Mouse (Mus musculus): Measurements from ENCODE around the gene Alg2. TPM values are rescaled to one million over a fixed set of nuclear protein-coding genes. Genes with fewer than 3 reads are reported as not detected.

Alg2 gene
- polyA plus RNA-seq, 1 experiment from 2014 or later: 28.1 TPM

- no peaks in the 10 kb centered on the region for H3K27me3 ChIP-seq (replicated peaks; ENCODE audit: control insufficient read depth, insufficient read depth, low read length)
- H3K36me3 ChIP-seq (ENCODE audit: control insufficient read depth, insufficient read depth): peaks cover 46% of the 10 kb centered on the region
- peak overlapping the region; percentile 83 for H3K4me2 ChIP-seq (replicated peaks; ENCODE audit: low read depth)
- no peaks in the 10 kb centered on the region; the same call in 1 of the 2 replicates for H3K4me1 ChIP-seq (replicated peaks; ENCODE audit: control insufficient read depth, insufficient read depth, low read length)
- no peak for TF ChIP-seq CTCF (IDR thresholded peaks at IDR 0.05; ENCODE audit: low read depth)
- peak overlapping the region; percentile 75 for H3K9ac ChIP-seq (ENCODE audit: low read depth, low read length)
- peak; percentile 9; the same call in 1 of the 2 replicates for ATAC-seq
- peak overlapping the region; percentile 91 for H3K4me3 ChIP-seq (ENCODE audit: low read depth, low read length)
- no peaks in the 10 kb centered on the region for H3K9me3 ChIP-seq (ENCODE audit: control insufficient read depth)
- WGBS: 9% methylated on average over 31 of the region's 31 CpGs
- peak overlapping the region; percentile 91 for H3K27ac ChIP-seq (ENCODE audit: low read depth, low read length)
Observed at GRCm38 (mm10) chr4:47474730-47475643, 854 bp upstream of the Alg2 start.

GRCm38 (mm10) chr4:47473586-47473967, 556 bp downstream of the Alg2 start:
- 2% methylated on average over 9 of the region's 14 CpGs for WGBS
- Histone ChIP-seq H3K9me3 (ENCODE audit: control insufficient read depth) (peaks cover 1% of the 10 kb centered on the region; the same call in 1 of the 2 replicates), H3K4me2 (replicated peaks; ENCODE audit: low read depth) (peak overlapping the region; percentile 83), H3K27me3 (replicated peaks; ENCODE audit: control insufficient read depth, insufficient read depth, low read length) (no peaks in the 10 kb centered on the region), H3K4me1 (replicated peaks; ENCODE audit: control insufficient read depth, insufficient read depth, low read length) (no peaks in the 10 kb centered on the region; the same call in 1 of the 2 replicates), H3K4me3 (ENCODE audit: low read depth, low read length) (peak overlapping the region; percentile 91), H3K27ac (ENCODE audit: low read depth, low read length) (peak overlapping the region; percentile 91), H3K36me3 (ENCODE audit: control insufficient read depth, insufficient read depth) (peaks cover 49% of the 10 kb centered on the region), H3K9ac (ENCODE audit: low read depth, low read length) (peak overlapping the region; percentile 75)
- ATAC-seq: no peak
- peak; percentile 37; the same call in 1 of the 2 replicates for TF ChIP-seq CTCF (IDR thresholded peaks at IDR 0.05; ENCODE audit: low read depth)

GRCm38 (mm10) chr4:47467196-47467595, 6.9 kb downstream of the Alg2 start:
- Histone ChIP-seq H3K4me1 (replicated peaks; ENCODE audit: control insufficient read depth, insufficient read depth, low read length) (no peaks in the 10 kb centered on the region), H3K36me3 (ENCODE audit: control insufficient read depth, insufficient read depth) (peaks cover 49% of the 10 kb centered on the region), H3K9me3 (ENCODE audit: control insufficient read depth) (peaks cover 8% of the 10 kb centered on the region; the same call in 1 of the 2 replicates), H3K4me2 (replicated peaks; ENCODE audit: low read depth) (no peak overlapping the region), H3K27me3 (replicated peaks; ENCODE audit: control insufficient read depth, insufficient read depth, low read length) (no peaks in the 10 kb centered on the region), H3K4me3 (ENCODE audit: low read depth, low read length) (no peak overlapping the region), H3K9ac (ENCODE audit: low read depth, low read length) (no peak overlapping the region), H3K27ac (ENCODE audit: low read depth, low read length) (no peak overlapping the region)
- TF ChIP-seq CTCF (IDR thresholded peaks at IDR 0.05; ENCODE audit: low read depth): no peak
- no peak for ATAC-seq
- WGBS: 79% methylated on average over 2 of the region's 2 CpGs

GRCm38 (mm10) chr4:47449586-47450522, 24.3 kb downstream of the Alg2 start:
- Histone ChIP-seq H3K9me3 (ENCODE audit: control insufficient read depth) (no peaks in the 10 kb centered on the region), H3K27me3 (replicated peaks; ENCODE audit: control insufficient read depth, insufficient read depth, low read length) (no peaks in the 10 kb centered on the region), H3K4me3 (ENCODE audit: low read depth, low read length) (no peak overlapping the region), H3K36me3 (ENCODE audit: control insufficient read depth, insufficient read depth) (no peaks in the 10 kb centered on the region), H3K4me1 (replicated peaks; ENCODE audit: control insufficient read depth, insufficient read depth, low read length) (no peaks in the 10 kb centered on the region), H3K9ac (ENCODE audit: low read depth, low read length) (no peak overlapping the region), H3K27ac (ENCODE audit: low read depth, low read length) (no peak overlapping the region), H3K4me2 (replicated peaks; ENCODE audit: low read depth) (no peak overlapping the region)
- no peak for TF ChIP-seq CTCF (IDR thresholded peaks at IDR 0.05; ENCODE audit: low read depth)
- ATAC-seq: no peak
- WGBS: 35% methylated on average over 18 of the region's 18 CpGs

GRCm38 (mm10) chr4:47449116-47449515, 25.0 kb downstream of the Alg2 start:
- Histone ChIP-seq H3K9ac (ENCODE audit: low read depth, low read length) (no peak overlapping the region), H3K27me3 (replicated peaks; ENCODE audit: control insufficient read depth, insufficient read depth, low read length) (no peaks in the 10 kb centered on the region), H3K27ac (ENCODE audit: low read depth, low read length) (no peak overlapping the region), H3K9me3 (ENCODE audit: control insufficient read depth) (no peaks in the 10 kb centered on the region), H3K36me3 (ENCODE audit: control insufficient read depth, insufficient read depth) (no peaks in the 10 kb centered on the region), H3K4me2 (replicated peaks; ENCODE audit: low read depth) (no peak overlapping the region), H3K4me3 (ENCODE audit: low read depth, low read length) (no peak overlapping the region), H3K4me1 (replicated peaks; ENCODE audit: control insufficient read depth, insufficient read depth, low read length) (no peaks in the 10 kb centered on the region)
- TF ChIP-seq CTCF (IDR thresholded peaks at IDR 0.05; ENCODE audit: low read depth): no peak
- WGBS: 59% methylated on average over 5 of the region's 5 CpGs
- ATAC-seq: no peak

GRCm38 (mm10) chr4:47448526-47448925, 25.6 kb downstream of the Alg2 start:
- no peak for TF ChIP-seq CTCF (IDR thresholded peaks at IDR 0.05; ENCODE audit: low read depth)
- ATAC-seq: no peak
- Histone ChIP-seq H3K27ac (ENCODE audit: low read depth, low read length) (no peak overlapping the region), H3K9ac (ENCODE audit: low read depth, low read length) (no peak overlapping the region), H3K36me3 (ENCODE audit: control insufficient read depth, insufficient read depth) (no peaks in the 10 kb centered on the region), H3K4me2 (replicated peaks; ENCODE audit: low read depth) (no peak overlapping the region), H3K4me3 (ENCODE audit: low read depth, low read length) (no peak overlapping the region), H3K9me3 (ENCODE audit: control insufficient read depth) (no peaks in the 10 kb centered on the region), H3K4me1 (replicated peaks; ENCODE audit: control insufficient read depth, insufficient read depth, low read length) (no peaks in the 10 kb centered on the region), H3K27me3 (replicated peaks; ENCODE audit: control insufficient read depth, insufficient read depth, low read length) (no peaks in the 10 kb centered on the region)
- 82% methylated on average over 3 of the region's 3 CpGs for WGBS

Data from intestine, postnatal 0 days (tissue).